Mouse (Mus musculus): ENCODE measurements around the gene Vnn3. TPM values are rescaled to one million over a fixed set of nuclear protein-coding genes. Genes with fewer than 3 reads are reported as not detected.
A peak's percentile ranks its signal among the peaks of the same experiment; 100 is the strongest.

The Vnn3 gene
- polyA plus RNA-seq (2015; fragmentation: Nextera tagmentation; extraction: Ambion mirVana), result 0.28 and 0.42 TPM in 2 replicates

DNA sequence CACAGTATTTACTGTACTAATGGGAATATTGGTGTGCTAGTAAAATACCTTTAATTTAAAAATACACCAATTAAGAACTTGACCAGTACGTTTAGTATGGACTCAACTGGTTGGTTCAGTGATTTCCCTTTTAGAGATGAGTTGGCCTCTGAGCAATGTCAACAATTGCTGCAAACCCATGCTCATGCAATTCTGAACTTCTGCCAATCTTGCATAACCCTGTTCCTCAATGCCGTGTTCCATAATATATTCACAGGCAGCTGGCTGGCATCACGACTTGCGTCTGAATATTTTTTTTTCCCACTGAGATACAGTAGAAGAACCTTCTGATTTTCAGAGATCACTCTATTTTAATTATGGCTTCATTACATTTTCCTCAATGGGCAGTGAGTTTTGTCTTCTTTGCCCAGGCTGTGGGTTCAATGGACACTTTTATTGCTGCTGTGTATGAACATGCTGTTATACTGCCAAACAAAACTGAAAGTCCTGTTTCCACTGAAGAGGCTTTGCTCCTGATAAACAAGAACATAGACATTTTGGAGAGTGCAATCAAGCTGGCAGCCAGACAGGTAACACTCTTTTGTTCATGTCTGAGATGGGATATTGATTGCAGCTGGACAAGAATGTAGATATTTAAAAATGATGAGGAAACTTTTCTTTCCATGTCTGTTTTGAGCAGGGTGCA is at the start of gene Vnn3:
Gene Vnn3 (plus strand): TSS at position 235 of the 685 bp plus-strand sequence.
- DNase-seq, result no peak
- Histone ChIP-seq H3K4me2 (no peak within 1 kb of the TSS), H3K27me3 (no peaks in the 10 kb centered on the region), H3K4me3 (replicated peaks) (no peak within 1 kb of the TSS), H3K9ac (no peak within 1 kb of the TSS), H3K27ac (no peak within 1 kb of the TSS), H3K4me1 (replicated peaks) (no peaks in the 10 kb centered on the region), H3K36me3 (no peaks in the 10 kb centered on the region), H3K9me3 (replicated peaks) (no peaks in the 10 kb centered on the region)
- ATAC-seq (ENCODE audit: low read depth), result no peak
- WGBS (ENCODE audit: insufficient replicate concordance), result 56% methylated on average over 4 of the region's 4 CpGs

GRCm38 (mm10) chr10:23802911-23803310 is 48.4 kb upstream of the Vnn3 start:
- peaks cover 9% of the 10 kb centered on the region; the same call in 1 of the 2 replicates for H3K36me3 ChIP-seq
- no peak for ATAC-seq (ENCODE audit: low read depth)

DNA sequence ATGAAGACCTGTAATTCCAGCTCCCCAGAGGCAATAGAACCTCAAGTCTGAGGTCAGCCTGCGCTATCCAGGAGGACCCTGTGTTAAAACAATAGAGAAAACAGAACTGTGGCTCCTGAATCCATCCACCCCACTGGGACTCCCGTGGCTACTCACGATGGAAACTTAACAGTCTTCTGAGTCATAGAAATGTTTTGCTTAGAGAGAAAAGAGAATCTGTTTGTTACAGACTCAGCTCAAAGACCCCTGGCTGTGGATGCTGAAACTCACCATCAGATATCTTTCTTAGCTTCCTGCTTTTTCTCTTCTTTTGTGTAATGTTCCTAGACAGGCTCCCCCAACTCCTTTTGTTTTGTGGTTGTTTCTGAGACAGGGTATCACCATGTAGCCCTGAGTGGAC is 46.6 kb upstream of the Vnn3 start:
- Histone ChIP-seq H3K4me2 (no peak overlapping the region), H3K4me3 (replicated peaks) (no peak overlapping the region), H3K27ac (no peak overlapping the region), H3K4me1 (replicated peaks) (no peaks in the 10 kb centered on the region), H3K9me3 (replicated peaks) (no peaks in the 10 kb centered on the region), H3K9ac (no peak overlapping the region), H3K27me3 (no peaks in the 10 kb centered on the region), H3K36me3 (peaks cover 9% of the 10 kb centered on the region; the same call in 1 of the 2 replicates)
- 70% methylated on average over 3 of the region's 3 CpGs for WGBS (ENCODE audit: insufficient replicate concordance)
- no peak for ATAC-seq (ENCODE audit: low read depth)
- no peak for DNase-seq

More at GRCm38 (mm10) chr10:23802911-23803310, 48.4 kb upstream of the Vnn3 start:
- no peak for DNase-seq
- 30% methylated on average over 3 of the region's 3 CpGs for WGBS (ENCODE audit: insufficient replicate concordance)
- Histone ChIP-seq H3K9ac (no peak overlapping the region), H3K9me3 (replicated peaks) (no peaks in the 10 kb centered on the region), H3K27me3 (no peaks in the 10 kb centered on the region), H3K4me3 (replicated peaks) (no peak overlapping the region), H3K4me2 (no peak overlapping the region), H3K27ac (no peak overlapping the region), H3K4me1 (replicated peaks) (0 out of 2 replicates have a peak, but pooled peaks cover 3% of the 10 kb centered on the region)

- peaks cover 9% of the 10 kb centered on the region; the same call in 1 of the 2 replicates for H3K36me3 ChIP-seq
- H3K4me1 ChIP-seq (replicated peaks), result no peaks in the 10 kb centered on the region
- H3K27me3 ChIP-seq, result no peaks in the 10 kb centered on the region
- H3K9me3 ChIP-seq (replicated peaks), result no peaks in the 10 kb centered on the region
- H3K4me2 ChIP-seq, result no peak overlapping the region
- ATAC-seq (ENCODE audit: low read depth) (no peak), DNase-seq (no peak)
- no peak overlapping the region for H3K4me3 ChIP-seq (replicated peaks)
- H3K9ac ChIP-seq, result no peak overlapping the region
- WGBS (ENCODE audit: insufficient replicate concordance), result 65% methylated on average over 4 of the region's 4 CpGs
- no peak overlapping the region for H3K27ac ChIP-seq
Measured at GRCm38 (mm10) chr10:23806201-23806600, 45.1 kb upstream of the Vnn3 start.

- H3K27ac ChIP-seq, result no peak overlapping the region
- H3K9ac ChIP-seq, result no peak overlapping the region
- H3K9me3 ChIP-seq (replicated peaks), result no peaks in the 10 kb centered on the region
- WGBS (ENCODE audit: insufficient replicate concordance), result 47% methylated on average over 9 of the region's 12 CpGs
- H3K36me3 ChIP-seq, result 0 out of 2 replicates have a peak, but pooled peaks cover 3% of the 10 kb centered on the region
- H3K4me1 ChIP-seq (replicated peaks), result no peaks in the 10 kb centered on the region
- no peak overlapping the region for H3K4me2 ChIP-seq
- peak; percentile 29 for DNase-seq
- no peak for ATAC-seq (ENCODE audit: low read depth)
- H3K4me3 ChIP-seq (replicated peaks), result no peak overlapping the region
- no peaks in the 10 kb centered on the region for H3K27me3 ChIP-seq
Measured at GRCm38 (mm10) chr10:23811635-23812437, 39.4 kb upstream of the Vnn3 start.

DNA sequence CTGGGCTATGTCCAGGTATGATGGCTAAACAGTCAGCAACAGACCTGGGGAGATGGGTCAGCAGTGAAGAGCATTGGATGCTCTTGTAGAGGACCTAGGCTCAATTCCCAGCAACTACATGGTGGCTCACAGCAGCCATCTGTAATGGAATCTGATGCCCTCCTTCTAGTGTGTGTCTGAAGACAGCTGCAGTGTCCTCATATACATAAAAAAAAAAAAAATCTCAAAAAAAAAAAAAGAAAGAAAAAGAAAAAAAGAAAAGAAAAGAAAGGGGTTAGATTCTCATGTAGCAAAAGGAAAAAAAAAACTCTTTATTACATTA is 38.9 kb upstream of the Vnn3 start:
- no peak overlapping the region for H3K4me2 ChIP-seq
- no peak overlapping the region for H3K9ac ChIP-seq
- H3K27me3 ChIP-seq, result no peaks in the 10 kb centered on the region
- H3K27ac ChIP-seq, result no peak overlapping the region
- no peaks in the 10 kb centered on the region for H3K9me3 ChIP-seq (replicated peaks)
- 0 out of 2 replicates have a peak, but pooled peaks cover 3% of the 10 kb centered on the region for H3K36me3 ChIP-seq
- H3K4me1 ChIP-seq (replicated peaks), result no peaks in the 10 kb centered on the region
- ATAC-seq (ENCODE audit: low read depth) (no peak), DNase-seq (no peak)
- H3K4me3 ChIP-seq (replicated peaks), result no peak overlapping the region

DNA sequence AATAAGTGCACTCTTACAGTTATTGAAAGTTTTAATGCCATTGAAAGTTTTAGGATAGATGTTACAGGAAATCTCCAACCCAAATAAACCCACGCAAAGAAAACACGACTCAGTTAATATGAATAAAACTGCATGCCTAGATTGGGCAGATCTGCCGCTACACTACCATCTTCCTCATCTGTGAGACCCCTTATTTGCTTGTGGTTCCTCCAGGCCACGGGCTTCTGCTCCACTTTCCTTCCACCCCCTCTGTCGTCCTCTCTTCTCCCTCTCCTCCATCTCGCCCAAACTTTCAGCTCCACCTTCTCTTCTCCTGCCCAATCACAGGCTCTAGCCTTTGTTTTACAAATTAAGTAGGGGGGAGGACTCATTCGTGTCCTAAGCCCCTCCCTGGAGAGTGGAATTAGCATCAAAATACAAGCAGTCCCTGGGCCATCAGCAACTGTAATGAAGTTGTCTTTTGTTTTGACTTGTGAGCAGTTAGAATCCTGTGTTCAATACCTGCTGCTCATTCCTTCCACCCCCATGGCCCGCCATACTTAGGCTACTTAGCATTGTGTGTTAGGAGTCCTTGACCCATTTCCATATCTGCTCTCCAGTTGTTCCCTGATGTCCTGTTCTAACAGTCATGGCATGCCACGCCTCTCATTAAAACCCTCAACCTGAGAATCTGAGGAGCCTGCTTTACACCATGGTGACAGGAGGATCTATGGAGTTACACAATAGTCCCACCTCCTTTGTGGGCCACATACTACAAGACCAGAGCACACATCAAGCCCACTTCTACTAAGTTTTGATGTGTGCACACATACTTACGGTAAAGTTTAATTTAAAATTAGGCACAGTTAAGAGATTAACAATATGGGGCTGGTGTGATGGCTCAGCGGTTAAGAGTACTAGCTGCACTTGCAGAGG is 38.2 kb upstream of the Vnn3 start:
- no peak for ATAC-seq (ENCODE audit: low read depth)
- H3K9ac ChIP-seq, result no peak overlapping the region
- 52% methylated on average over 11 of the region's 11 CpGs for WGBS (ENCODE audit: insufficient replicate concordance)

GRCm38 (mm10) chr10:23815168-23815567 is 36.1 kb upstream of the Vnn3 start:
- no peak overlapping the region for H3K4me2 ChIP-seq
- H3K4me3 ChIP-seq (replicated peaks), result no peak overlapping the region
- ATAC-seq (ENCODE audit: low read depth), result no peak
- H3K9ac ChIP-seq, result no peak overlapping the region
- no peak overlapping the region for H3K27ac ChIP-seq
- no peaks in the 10 kb centered on the region for H3K9me3 ChIP-seq (replicated peaks)
- no peaks in the 10 kb centered on the region for H3K4me1 ChIP-seq (replicated peaks)
- H3K27me3 ChIP-seq, result no peaks in the 10 kb centered on the region
- H3K36me3 ChIP-seq, result no peaks in the 10 kb centered on the region
- DNase-seq, result peak; percentile 17
- WGBS (ENCODE audit: insufficient replicate concordance), result 59% methylated on average over 1 of the region's 1 CpGs

More for the DNA sequence above, 38.2 kb upstream of the Vnn3 start:
- no peaks in the 10 kb centered on the region for H3K36me3 ChIP-seq
- H3K4me2 ChIP-seq, result no peak overlapping the region
- no peaks in the 10 kb centered on the region for H3K4me1 ChIP-seq (replicated peaks)
- H3K9me3 ChIP-seq (replicated peaks), result no peaks in the 10 kb centered on the region
- no peak overlapping the region for H3K4me3 ChIP-seq (replicated peaks)
- H3K27ac ChIP-seq, result no peak overlapping the region
- DNase-seq, result no peak
- no peaks in the 10 kb centered on the region for H3K27me3 ChIP-seq

DNA sequence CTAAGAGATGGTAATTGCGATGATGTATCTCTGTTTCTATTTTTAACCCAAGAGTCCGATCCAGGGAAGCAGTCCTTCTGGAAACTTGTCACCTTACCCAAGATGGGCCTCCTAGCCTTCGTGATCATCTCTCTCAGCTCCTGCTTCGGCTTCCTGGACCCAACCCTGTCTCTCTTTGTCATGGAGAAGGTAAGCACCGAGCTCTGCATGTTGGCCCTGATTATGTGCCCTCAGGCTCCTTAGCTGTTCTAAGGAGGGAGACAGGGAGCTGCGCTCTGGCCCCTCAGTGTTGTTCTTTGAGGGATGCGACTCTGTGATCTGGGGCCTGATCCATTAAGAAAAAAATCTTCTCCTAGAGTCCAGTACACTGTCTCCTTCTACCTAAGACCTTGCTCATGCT is 35.0 kb upstream of the Vnn3 start:
- DNase-seq, result no peak
- no peaks in the 10 kb centered on the region for H3K4me1 ChIP-seq (replicated peaks)
- H3K9me3 ChIP-seq (replicated peaks), result no peaks in the 10 kb centered on the region
- 71% methylated on average over 7 of the region's 7 CpGs for WGBS (ENCODE audit: insufficient replicate concordance)
- H3K9ac ChIP-seq, result no peak overlapping the region
- no peak overlapping the region for H3K4me3 ChIP-seq (replicated peaks)
- H3K4me2 ChIP-seq, result no peak overlapping the region
- no peak for ATAC-seq (ENCODE audit: low read depth)
- no peaks in the 10 kb centered on the region for H3K36me3 ChIP-seq
- H3K27me3 ChIP-seq, result no peaks in the 10 kb centered on the region
- no peak overlapping the region for H3K27ac ChIP-seq

DNA sequence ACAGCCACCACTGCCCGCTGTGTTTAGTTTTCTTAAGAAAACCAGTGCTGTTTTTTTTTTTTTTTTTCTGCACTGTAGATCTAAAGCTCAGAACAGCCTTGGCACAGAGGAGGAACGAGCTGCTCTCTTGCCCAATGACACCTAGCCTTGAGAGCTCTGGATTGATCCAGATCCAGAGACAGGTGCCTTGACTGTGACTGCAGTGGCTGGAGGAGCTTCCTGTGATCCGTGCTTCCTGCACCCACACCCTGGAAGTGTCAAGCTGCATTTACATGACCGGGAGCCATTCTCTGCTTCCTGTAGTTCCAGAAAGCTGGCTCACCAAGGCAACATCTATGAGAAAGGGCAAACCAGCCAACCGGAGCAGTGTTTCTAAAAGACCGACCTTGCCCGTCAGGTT is 24.7 kb upstream of the Vnn3 start:
- peaks cover 24% of the 10 kb centered on the region for H3K36me3 ChIP-seq
- H3K27me3 ChIP-seq, result no peaks in the 10 kb centered on the region
- no peak overlapping the region for H3K27ac ChIP-seq
- H3K9me3 ChIP-seq (replicated peaks), result no peaks in the 10 kb centered on the region
- H3K4me3 ChIP-seq (replicated peaks), result no peak overlapping the region
- no peak overlapping the region for H3K9ac ChIP-seq
- 68% methylated on average over 7 of the region's 7 CpGs for WGBS (ENCODE audit: insufficient replicate concordance)
- no peak overlapping the region for H3K4me2 ChIP-seq
- ATAC-seq (ENCODE audit: low read depth) (no peak), DNase-seq (no peak)
- no peaks in the 10 kb centered on the region for H3K4me1 ChIP-seq (replicated peaks)

Data from liver, embryonic 13.5 days (tissue).